Mouse (Mus musculus) liver, postnatal 0 days (tissue): Measurements from ENCODE around the gene Aldh3b2.

Experiments used
- CTCF ChIP-seq: sonication (generic); IDR thresholded peaks from 2 replicates; pipeline ENCODE4 v1.5.1; 2016; ENCODE audit warnings: antibody characterized with exemption, low read depth
- EP300 ChIP-seq: IDR thresholded peaks from 2 replicates; pipeline ENCODE4 v1.6.1; 2016; ENCODE audit warnings: antibody characterized with exemption, low read depth, mild to moderate bottlenecking

DNA sequence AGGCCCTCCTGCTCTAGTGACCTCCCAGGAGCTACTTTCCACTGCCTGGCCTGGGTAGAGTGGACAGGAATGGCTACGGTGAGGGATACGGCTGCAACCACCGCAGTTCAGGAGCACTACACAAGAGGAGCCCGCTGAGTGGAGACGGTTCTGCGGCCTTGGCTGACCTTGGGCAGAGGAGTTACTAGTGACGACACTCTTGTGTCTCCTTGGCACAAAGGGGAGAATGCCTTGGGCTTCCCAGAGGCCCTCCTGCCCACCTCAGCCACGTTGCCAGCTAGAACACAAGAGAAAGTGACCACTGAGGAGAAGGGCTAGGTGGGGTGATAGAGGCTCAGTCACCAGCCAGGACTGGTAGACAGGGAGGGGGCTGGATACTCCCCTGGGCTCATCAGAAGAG lies 47.9 kb upstream of the Aldh3b2 start:
- no peak for TF ChIP-seq CTCF
- no peak for TF ChIP-seq EP300
